Mouse (Mus musculus) C2C12 (cell line): ENCODE data around the gene Cenpu.

Experiments used
- CTCF ChIP-seq: IDR thresholded peaks from one replicate; pipeline ENCODE4 v1.5.1; 2011; ENCODE audit not compliant: control insufficient read depth, insufficient read depth, insufficient read length
- FOSL1 ChIP-seq: IDR thresholded peaks from one replicate; pipeline ENCODE4 v1.8.0; 2011; ENCODE audit warnings: mild to moderate bottlenecking, low read length; ENCODE audit not compliant: poor library complexity, insufficient read depth, severe bottlenecking
- MAX ChIP-seq: IDR thresholded peaks from one replicate; pipeline ENCODE4 v1.6.1; 2011; ENCODE audit warnings: mild to moderate bottlenecking, control low read depth
- MYOD1 ChIP-seq: IDR thresholded peaks from one replicate; pipeline ENCODE4 v1.6.1; 2011; ENCODE audit warnings: low read depth; ENCODE audit not compliant: control insufficient read depth, insufficient read length
- MYOG ChIP-seq: IDR thresholded peaks from one replicate; pipeline ENCODE4 v1.6.1; 2011; ENCODE audit not compliant: control insufficient read depth, insufficient read length; ENCODE audit errors: extremely low read depth
- USF1 ChIP-seq: IDR thresholded peaks from one replicate; pipeline ENCODE4 v1.6.1; 2011; ENCODE audit warnings: low read depth, mild to moderate bottlenecking, control low read depth, moderate library complexity

DNA sequence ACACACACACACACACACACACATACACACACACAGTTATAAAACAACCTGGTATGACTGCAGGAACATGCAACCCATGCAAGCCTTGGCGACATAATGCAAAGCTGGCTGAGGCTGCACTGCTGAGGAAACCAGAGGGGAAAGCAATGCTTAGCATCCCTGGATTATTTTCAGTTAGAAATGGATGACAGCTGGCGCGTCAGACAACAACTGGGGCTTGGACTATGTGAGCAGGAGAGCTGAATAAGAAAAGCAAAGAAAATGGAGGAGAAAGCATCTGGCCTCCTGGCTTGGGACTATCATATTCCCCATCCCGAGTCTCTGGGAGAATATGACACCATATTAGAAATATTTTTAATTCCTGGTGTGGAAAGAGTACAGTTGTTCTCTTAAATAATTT lies 61.1 kb downstream of the Cenpu start:
- TF ChIP-seq CTCF (no peak), FOSL1 (no peak), MYOD1 (no peak), USF1 (no peak), MAX (no peak), MYOG (no peak)
